Mouse (Mus musculus): ENCODE measurements around the gene Akap7. TPM values are rescaled to one million over a fixed set of nuclear protein-coding genes. Genes with fewer than 3 reads are reported as not detected.
"Not testable (repeated sequence)": the region's sequence is repeated elsewhere in the genome, so short reads cannot be mapped to it uniquely, and the experiment has no call there.

The Akap7 gene
- polyA plus RNA-seq, 1 experiment from 2014 or later: 23.6 TPM

DNA sequence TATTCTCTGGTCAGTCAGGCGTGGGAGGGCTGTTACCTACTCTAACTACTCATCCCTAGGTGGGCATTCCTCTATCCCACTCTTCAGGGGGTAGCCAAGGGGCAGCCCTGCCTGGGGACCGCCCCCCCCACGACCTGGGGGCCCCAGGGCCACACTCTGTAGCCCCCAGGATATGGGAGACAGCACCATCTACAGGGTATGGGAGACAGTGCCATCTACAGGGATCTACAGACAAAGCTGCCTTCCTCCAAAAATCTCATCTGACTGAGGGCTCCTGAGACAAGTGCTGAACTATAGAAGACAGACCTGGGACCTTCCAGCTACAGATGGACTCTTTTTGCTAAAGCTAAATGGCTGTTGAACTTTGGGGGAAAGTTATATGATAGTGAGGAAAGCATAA is 144.2 kb downstream of the Akap7 start:
- ATAC-seq (ENCODE audit: insufficient number of reproducible peaks, insufficient read depth, low FRiP score, low read depth): not testable (repeated sequence)
- 35% methylated on average over 3 of the region's 3 CpGs for WGBS

GRCm38 (mm10) chr10:25161701-25162100 is 146.0 kb downstream of the Akap7 start:
- ATAC-seq (ENCODE audit: insufficient number of reproducible peaks, insufficient read depth, low FRiP score, low read depth): no peak
- 38% methylated on average over 2 of the region's 2 CpGs for WGBS
- Histone ChIP-seq H3K36me3 (ENCODE audit: control insufficient read depth, insufficient read depth, low read length) (no peaks in the 10 kb centered on the region), H3K4me1 (ENCODE audit: control insufficient read depth, insufficient read depth, low read length) (no peaks in the 10 kb centered on the region), H3K27me3 (ENCODE audit: control insufficient read depth, insufficient read depth, low read length) (no peaks in the 10 kb centered on the region), H3K9ac (replicated peaks; ENCODE audit: low read depth, low read length) (no peak overlapping the region), H3K9me3 (ENCODE audit: control insufficient read depth, low read depth, low read length) (no peaks in the 10 kb centered on the region), H3K4me2 (replicated peaks; ENCODE audit: low read depth, low read length) (no peak overlapping the region), H3K4me3 (ENCODE audit: low read depth, low read length) (no peak overlapping the region), H3K27ac (ENCODE audit: low read length) (no peak overlapping the region)

More for the DNA sequence above, 144.2 kb downstream of the Akap7 start:
- not testable (repeated sequence) for H3K4me2 ChIP-seq (replicated peaks; ENCODE audit: low read depth, low read length); H3K4me3 ChIP-seq (ENCODE audit: low read depth, low read length); H3K4me1 ChIP-seq (ENCODE audit: control insufficient read depth, insufficient read depth, low read length); H3K36me3 ChIP-seq (ENCODE audit: control insufficient read depth, insufficient read depth, low read length); H3K27ac ChIP-seq (ENCODE audit: low read length); H3K9ac ChIP-seq (replicated peaks; ENCODE audit: low read depth, low read length); H3K27me3 ChIP-seq (ENCODE audit: control insufficient read depth, insufficient read depth, low read length); H3K9me3 ChIP-seq (ENCODE audit: control insufficient read depth, low read depth, low read length)

DNA sequence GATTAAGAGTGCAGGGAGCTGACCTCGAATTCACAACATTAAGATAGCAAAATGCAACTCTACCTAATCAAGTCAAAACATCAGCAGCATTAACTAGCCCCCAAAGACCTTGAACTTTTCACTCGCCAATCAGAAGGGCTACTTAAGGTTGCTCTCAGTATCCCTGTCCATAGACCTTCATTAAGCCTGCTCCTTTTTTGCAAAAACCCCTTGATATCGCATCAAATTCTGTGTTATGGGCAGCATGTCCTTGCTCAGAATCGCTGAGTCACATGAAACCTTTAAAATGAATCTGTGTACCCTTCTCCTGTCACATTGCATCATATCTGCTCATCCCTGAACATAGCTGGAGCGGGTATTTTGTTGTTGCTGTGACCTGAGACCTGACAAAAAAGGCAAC is 149.0 kb downstream of the Akap7 start:
- no peak overlapping the region for H3K4me3 ChIP-seq (ENCODE audit: low read depth, low read length)
- H3K27me3 ChIP-seq (ENCODE audit: control insufficient read depth, insufficient read depth, low read length): no peaks in the 10 kb centered on the region
- no peak overlapping the region for H3K9ac ChIP-seq (replicated peaks; ENCODE audit: low read depth, low read length)
- no peak overlapping the region for H3K27ac ChIP-seq (ENCODE audit: low read length)
- H3K9me3 ChIP-seq (ENCODE audit: control insufficient read depth, low read depth, low read length): no peaks in the 10 kb centered on the region
- no peak overlapping the region for H3K4me2 ChIP-seq (replicated peaks; ENCODE audit: low read depth, low read length)
- H3K4me1 ChIP-seq (ENCODE audit: control insufficient read depth, insufficient read depth, low read length): no peaks in the 10 kb centered on the region
- WGBS: 82% methylated on average over 5 of the region's 5 CpGs
- H3K36me3 ChIP-seq (ENCODE audit: control insufficient read depth, insufficient read depth, low read length): no peaks in the 10 kb centered on the region
- ATAC-seq (ENCODE audit: insufficient number of reproducible peaks, insufficient read depth, low FRiP score, low read depth): no peak

DNA sequence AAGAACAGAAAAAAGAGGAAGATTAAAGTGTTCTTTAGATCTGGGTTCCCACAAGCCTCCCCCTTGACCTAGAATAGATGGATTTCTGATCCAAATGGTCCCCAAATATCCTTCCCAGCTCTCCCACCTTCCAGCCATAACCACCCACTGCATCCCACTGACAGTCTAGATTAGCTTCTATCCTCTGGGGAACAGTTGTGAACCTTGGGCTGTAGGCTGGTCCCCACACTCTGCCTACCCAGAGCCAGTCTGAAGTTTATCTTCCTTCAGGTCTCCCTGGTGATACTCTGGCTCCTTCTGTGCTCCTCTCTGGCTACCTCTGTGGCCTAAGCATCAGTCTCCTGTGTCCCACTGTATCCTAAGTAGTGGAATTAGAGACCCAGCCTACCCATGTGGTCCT is 150.3 kb downstream of the Akap7 start:
- H3K4me1 ChIP-seq (ENCODE audit: control insufficient read depth, insufficient read depth, low read length): no peaks in the 10 kb centered on the region
- H3K4me2 ChIP-seq (replicated peaks; ENCODE audit: low read depth, low read length): no peak overlapping the region
- H3K27me3 ChIP-seq (ENCODE audit: control insufficient read depth, insufficient read depth, low read length): no peaks in the 10 kb centered on the region
- H3K36me3 ChIP-seq (ENCODE audit: control insufficient read depth, insufficient read depth, low read length): no peaks in the 10 kb centered on the region
- no peak for ATAC-seq (ENCODE audit: insufficient number of reproducible peaks, insufficient read depth, low FRiP score, low read depth)
- no peaks in the 10 kb centered on the region for H3K9me3 ChIP-seq (ENCODE audit: control insufficient read depth, low read depth, low read length)
- no peak overlapping the region for H3K9ac ChIP-seq (replicated peaks; ENCODE audit: low read depth, low read length)
- H3K27ac ChIP-seq (ENCODE audit: low read length): no peak overlapping the region
- H3K4me3 ChIP-seq (ENCODE audit: low read depth, low read length): no peak overlapping the region

DNA sequence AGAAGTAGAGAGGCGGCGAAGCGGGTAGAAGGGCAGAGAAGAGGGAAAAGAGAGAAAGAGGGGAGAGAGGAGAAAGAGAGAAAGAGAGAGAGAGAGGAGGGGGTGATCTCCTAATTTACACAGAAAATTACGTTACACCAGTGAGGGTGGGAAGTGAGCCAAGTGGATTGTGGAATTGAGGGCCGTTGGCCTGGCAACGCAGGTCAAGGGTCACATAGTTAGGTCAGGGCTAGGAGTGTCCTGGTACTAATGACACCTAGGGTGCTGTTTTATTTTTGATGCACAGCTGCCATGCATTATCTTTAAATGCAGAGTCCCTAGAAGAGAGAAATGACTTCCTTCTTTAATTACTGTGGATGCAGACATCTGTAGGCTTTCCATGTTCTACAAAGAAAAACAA is 153.4 kb downstream of the Akap7 start:
- no peak for ATAC-seq (ENCODE audit: insufficient number of reproducible peaks, insufficient read depth, low FRiP score, low read depth)
- no peak overlapping the region for H3K4me3 ChIP-seq (ENCODE audit: low read depth, low read length)
- no peaks in the 10 kb centered on the region for H3K36me3 ChIP-seq (ENCODE audit: control insufficient read depth, insufficient read depth, low read length)
- no peak overlapping the region for H3K4me2 ChIP-seq (replicated peaks; ENCODE audit: low read depth, low read length)
- H3K27ac ChIP-seq (ENCODE audit: low read length): no peak overlapping the region
- WGBS: 76% methylated on average over 6 of the region's 6 CpGs
- no peaks in the 10 kb centered on the region for H3K9me3 ChIP-seq (ENCODE audit: control insufficient read depth, low read depth, low read length)
- H3K9ac ChIP-seq (replicated peaks; ENCODE audit: low read depth, low read length): no peak overlapping the region
- no peaks in the 10 kb centered on the region for H3K4me1 ChIP-seq (ENCODE audit: control insufficient read depth, insufficient read depth, low read length)
- no peaks in the 10 kb centered on the region for H3K27me3 ChIP-seq (ENCODE audit: control insufficient read depth, insufficient read depth, low read length)

GRCm38 (mm10) chr10:25151172-25151800 is 156.4 kb downstream of the Akap7 start:
- WGBS: 93% methylated on average over 7 of the region's 7 CpGs
- Histone ChIP-seq H3K36me3 (ENCODE audit: control insufficient read depth, insufficient read depth, low read length) (no peaks in the 10 kb centered on the region), H3K27me3 (ENCODE audit: control insufficient read depth, insufficient read depth, low read length) (no peaks in the 10 kb centered on the region), H3K9me3 (ENCODE audit: control insufficient read depth, low read depth, low read length) (no peaks in the 10 kb centered on the region), H3K9ac (replicated peaks; ENCODE audit: low read depth, low read length) (no peak overlapping the region), H3K27ac (ENCODE audit: low read length) (no peak overlapping the region), H3K4me1 (ENCODE audit: control insufficient read depth, insufficient read depth, low read length) (no peaks in the 10 kb centered on the region), H3K4me3 (ENCODE audit: low read depth, low read length) (no peak overlapping the region), H3K4me2 (replicated peaks; ENCODE audit: low read depth, low read length) (no peak overlapping the region)
- ATAC-seq (ENCODE audit: insufficient number of reproducible peaks, insufficient read depth, low FRiP score, low read depth): no peak

DNA sequence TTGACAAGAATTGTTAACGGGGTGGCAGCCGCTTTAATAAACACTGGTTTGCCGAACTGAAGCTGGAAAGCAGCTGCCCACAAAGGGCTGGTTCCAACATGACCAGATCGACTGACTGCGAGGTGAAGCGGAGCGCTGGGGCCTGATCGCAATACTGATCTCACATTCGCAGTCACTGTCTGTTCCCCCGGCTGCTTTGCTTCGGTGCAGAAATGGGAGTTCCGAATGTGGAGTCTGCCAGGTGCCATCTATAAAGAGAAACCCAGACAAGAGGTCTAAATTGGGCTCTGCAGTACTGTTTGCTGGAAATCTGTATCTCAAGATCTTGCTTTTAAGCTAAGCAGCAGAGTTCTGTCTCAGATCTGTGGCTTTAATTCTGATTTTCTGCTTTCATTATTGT is 161.8 kb downstream of the Akap7 start:
- H3K27ac ChIP-seq (ENCODE audit: low read length): no peak overlapping the region
- no peak overlapping the region for H3K9ac ChIP-seq (replicated peaks; ENCODE audit: low read depth, low read length)
- H3K36me3 ChIP-seq (ENCODE audit: control insufficient read depth, insufficient read depth, low read length): no peaks in the 10 kb centered on the region
- WGBS: 69% methylated on average over 12 of the region's 12 CpGs
- H3K27me3 ChIP-seq (ENCODE audit: control insufficient read depth, insufficient read depth, low read length): no peaks in the 10 kb centered on the region
- H3K4me1 ChIP-seq (ENCODE audit: control insufficient read depth, insufficient read depth, low read length): no peaks in the 10 kb centered on the region
- no peak overlapping the region for H3K4me2 ChIP-seq (replicated peaks; ENCODE audit: low read depth, low read length)
- no peaks in the 10 kb centered on the region for H3K9me3 ChIP-seq (ENCODE audit: control insufficient read depth, low read depth, low read length)
- ATAC-seq (ENCODE audit: insufficient number of reproducible peaks, insufficient read depth, low FRiP score, low read depth): no peak
- no peak overlapping the region for H3K4me3 ChIP-seq (ENCODE audit: low read depth, low read length)

DNA sequence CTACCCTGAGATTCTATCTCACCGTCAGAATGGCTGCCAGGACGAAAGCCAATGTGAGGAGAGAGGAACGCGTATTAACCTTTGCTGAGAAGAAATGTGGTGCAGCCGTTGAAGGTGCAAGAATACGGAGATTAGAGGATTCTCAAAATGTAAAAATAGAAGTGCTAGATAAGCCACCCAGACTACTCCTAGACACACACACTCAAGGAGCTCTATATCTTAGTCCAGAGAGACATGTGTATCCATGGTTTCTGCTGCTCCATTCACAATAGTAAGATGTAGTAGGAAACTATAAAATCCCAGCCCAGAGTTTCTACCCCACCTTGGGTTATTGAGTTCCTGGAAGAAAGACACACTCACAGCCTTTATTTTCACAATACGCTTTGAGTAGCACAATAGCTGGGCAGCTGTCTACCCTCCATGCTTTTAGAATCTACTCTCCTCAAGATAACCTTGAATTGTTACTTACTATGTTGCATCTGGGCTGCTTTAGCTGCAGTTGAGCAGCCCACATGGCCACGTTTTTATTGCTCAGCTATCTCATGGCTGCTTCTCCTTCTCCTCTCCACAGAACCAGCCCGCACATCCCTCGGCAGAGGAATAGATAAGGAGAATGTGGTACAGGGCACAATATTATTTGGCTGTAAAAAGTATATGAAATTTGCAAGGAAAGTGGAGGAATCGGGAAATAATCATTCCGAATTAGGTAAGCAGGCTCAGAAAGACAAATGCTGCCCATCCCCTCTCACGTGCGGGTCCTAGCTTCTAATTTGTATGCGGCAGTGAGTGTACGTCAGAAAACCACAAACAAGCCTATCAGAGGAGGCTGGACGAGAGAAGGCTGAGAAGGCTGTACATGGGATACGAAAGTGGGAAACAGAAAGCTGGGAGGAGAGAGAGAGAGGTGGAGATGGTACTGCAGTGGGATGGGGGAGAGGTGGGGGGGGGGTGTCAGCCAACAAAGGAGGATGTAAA is 162.6 kb downstream of the Akap7 start:
- Histone ChIP-seq H3K4me3 (ENCODE audit: low read depth, low read length) (no peak overlapping the region), H3K9me3 (ENCODE audit: control insufficient read depth, low read depth, low read length) (no peaks in the 10 kb centered on the region), H3K27me3 (ENCODE audit: control insufficient read depth, insufficient read depth, low read length) (no peaks in the 10 kb centered on the region), H3K4me1 (ENCODE audit: control insufficient read depth, insufficient read depth, low read length) (no peaks in the 10 kb centered on the region), H3K9ac (replicated peaks; ENCODE audit: low read depth, low read length) (no peak overlapping the region), H3K4me2 (replicated peaks; ENCODE audit: low read depth, low read length) (no peak overlapping the region), H3K36me3 (ENCODE audit: control insufficient read depth, insufficient read depth, low read length) (no peaks in the 10 kb centered on the region), H3K27ac (ENCODE audit: low read length) (no peak overlapping the region)
- ATAC-seq (ENCODE audit: insufficient number of reproducible peaks, insufficient read depth, low FRiP score, low read depth): no peak
- WGBS: 76% methylated on average over 18 of the region's 18 CpGs

Data from stomach, embryonic 14.5 days (tissue).